Mouse (Mus musculus) forebrain, embryonic 14.5 days (tissue): Measurements from ENCODE around the gene Paip2b. TPM values are rescaled to one million over a fixed set of nuclear protein-coding genes. Genes with fewer than 3 reads are reported as not detected.
"Not testable (repeated sequence)": the region's sequence is repeated elsewhere in the genome, so short reads cannot be mapped to it uniquely, and the experiment has no call there.

Experiments used
- ATAC-seq: fragments of 200-750 bp; cut with Nextera tagmentation; 2 replicates; pipeline ENCODE4 v1.8.0; 2017; ENCODE audit warnings: mild to moderate bottlenecking, moderate library complexity
- DNase-seq: peaks from one replicate; pipeline ENCODE4 v3.0.0-alpha.2; 2015; ENCODE audit warnings: low spot score
- H3K27ac ChIP-seq: fragments of 300-500 bp; sonication (generic); 2 replicates; pipeline ENCODE4 v1.5.1; 2014; ENCODE audit warnings: low read depth, mild to moderate bottlenecking, control low read depth, low read length, moderate library complexity
- H3K27me3 ChIP-seq: fragments of 300-500 bp; sonication (generic); replicated peaks from 2 replicates; pipeline ENCODE4 v1.6.1; 2014; ENCODE audit warnings: low read length, control low read depth, mixed read lengths; ENCODE audit not compliant: control insufficient read depth, insufficient read depth
- H3K36me3 ChIP-seq: fragments of 300-500 bp; sonication (generic); 2 replicates; pipeline ENCODE4 v1.6.1; 2014; ENCODE audit warnings: low read length, control low read depth; ENCODE audit not compliant: control insufficient read depth, insufficient read depth
- H3K4me1 ChIP-seq: fragments of 300-500 bp; sonication (generic); 2 replicates; pipeline ENCODE4 v1.6.1; 2014; ENCODE audit warnings: antibody characterized with exemption, low read length, control low read depth; ENCODE audit not compliant: control insufficient read depth, insufficient read depth
- H3K4me2 ChIP-seq: fragments of 300-500 bp; sonication (generic); 2 replicates; pipeline ENCODE4 v1.6.1; 2014; ENCODE audit warnings: mild to moderate bottlenecking, control low read depth, low read length
- H3K4me3 ChIP-seq: fragments of 300-500 bp; sonication (generic); 2 replicates; pipeline ENCODE4 v1.5.1; 2014; ENCODE audit warnings: low read depth, low read length, control low read depth
- H3K9ac ChIP-seq: fragments of 300-500 bp; sonication (generic); 2 replicates; pipeline ENCODE4 v1.6.1; 2014; ENCODE audit warnings: mild to moderate bottlenecking, low read length, control low read depth, moderate library complexity
- H3K9me3 ChIP-seq: fragments of 300-500 bp; sonication (generic); replicated peaks from 2 replicates; pipeline ENCODE4 v1.6.1; 2016; ENCODE audit warnings: low read length, control low read depth, mixed read lengths; ENCODE audit not compliant: control insufficient read depth
- WGBS: fragments of 180-500 bp; shearing (Covaris S2); extraction: QIAGEN DNeasy Blood & Tissue Kit; methylation state at CpG from one replicate; pipeline ENCODE4 v1.1.7; 2014; 5-methylcytosine and 5-hydroxymethylcytosine counted together
- polyA plus RNA-seq: library from polyadenylated mRNA; unstranded; fragments of >200 nt; fragmentation: Nextera tagmentation; extraction: Ambion mirVana; gene quantifications from 2 replicates; pipeline ENCODE4 v1.2.1, GENCODE M21; 2014

Paip2b gene
- polyA plus RNA-seq, 1 experiment from 2014 or later, result 32.0 TPM

- H3K27me3 ChIP-seq, H3K27ac ChIP-seq, DNase-seq, H3K4me2 ChIP-seq, H3K4me3 ChIP-seq, H3K9ac ChIP-seq, H3K4me1 ChIP-seq, H3K9me3 ChIP-seq, ATAC-seq, H3K36me3 ChIP-seq: not testable (repeated sequence)
- WGBS, result 84% methylated on average over 5 of the region's 5 CpGs
Observed at GRCm38 (mm10) chr6:83790533-83790932, 41.0 kb downstream of the Paip2b start.

DNA sequence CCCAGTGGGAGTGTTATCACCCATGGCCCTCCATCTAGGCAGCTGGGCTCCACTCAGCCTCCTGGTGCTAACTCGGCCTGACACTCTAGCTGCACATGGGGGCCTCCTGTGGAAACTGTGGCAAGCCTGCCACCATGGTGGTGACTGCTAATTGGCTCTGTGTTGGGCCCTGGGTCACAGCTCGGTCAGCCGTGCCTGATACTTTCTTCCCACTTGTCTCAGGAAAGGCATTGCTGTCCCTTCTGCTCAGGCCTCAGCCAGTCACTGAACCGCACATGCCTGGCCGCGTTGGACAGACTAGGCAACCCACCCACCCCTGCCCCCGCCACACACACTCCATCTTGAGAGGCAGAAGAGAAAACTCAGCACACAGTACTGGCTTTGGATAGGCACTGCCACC lies 43.0 kb downstream of the Paip2b start:
- Histone ChIP-seq H3K4me1 (no peaks in the 10 kb centered on the region), H3K4me3 (no peak overlapping the region), H3K27me3 (no peaks in the 10 kb centered on the region), H3K27ac (no peak overlapping the region), H3K4me2 (no peak overlapping the region), H3K36me3 (no peaks in the 10 kb centered on the region), H3K9ac (no peak overlapping the region), H3K9me3 (no peaks in the 10 kb centered on the region)
- no peak for ATAC-seq
- no peak for DNase-seq
- WGBS, result 35% methylated on average over 7 of the region's 7 CpGs

DNA sequence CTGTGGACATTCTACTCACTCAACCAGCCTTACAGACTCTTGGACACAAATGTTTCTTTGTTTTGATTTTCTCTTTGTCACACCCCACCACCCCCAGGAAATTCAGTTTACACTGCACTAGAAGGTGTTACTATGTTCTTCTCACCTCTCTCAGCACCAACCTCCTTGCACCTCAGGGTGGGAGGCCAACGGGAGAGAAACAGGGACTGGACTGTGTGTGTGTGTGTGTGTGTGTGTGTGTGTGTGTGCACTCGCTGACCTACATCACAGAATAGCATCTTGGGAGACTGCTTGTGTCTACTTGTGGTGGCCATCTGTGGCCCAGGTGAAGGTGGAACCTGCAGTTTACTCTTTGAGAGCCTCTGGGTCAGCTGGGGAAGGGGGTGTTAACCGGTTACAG lies 45.1 kb downstream of the Paip2b start:
- ATAC-seq, result no peak
- Histone ChIP-seq H3K4me3 (no peak overlapping the region), H3K9me3 (no peaks in the 10 kb centered on the region), H3K9ac (no peak overlapping the region), H3K27ac (no peak overlapping the region), H3K4me1 (no peaks in the 10 kb centered on the region), H3K27me3 (no peaks in the 10 kb centered on the region), H3K36me3 (no peaks in the 10 kb centered on the region), H3K4me2 (no peak overlapping the region)
- 82% methylated on average over 3 of the region's 3 CpGs for WGBS
- no peak for DNase-seq

DNA sequence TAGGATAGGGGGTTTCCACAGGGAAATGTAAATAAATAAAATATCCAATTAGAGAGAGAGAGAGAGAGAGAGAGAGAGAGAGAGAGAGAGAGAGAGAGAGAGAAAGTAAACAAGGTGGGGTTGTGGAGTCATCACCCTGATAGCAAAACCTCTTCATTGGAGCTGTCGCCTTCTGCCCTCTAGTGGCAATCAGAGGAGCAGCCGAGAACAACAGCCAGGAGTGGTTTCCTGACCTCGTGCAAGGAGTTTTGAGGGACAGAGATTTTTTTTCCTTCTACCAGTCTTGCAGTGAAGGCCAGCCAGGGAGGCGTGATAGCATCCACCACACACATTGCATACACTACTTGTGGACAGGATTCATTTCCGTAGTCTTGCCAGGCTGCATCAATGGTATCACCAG lies 52.5 kb downstream of the Paip2b start:
- Histone ChIP-seq H3K4me2 (no peak overlapping the region), H3K27me3 (no peaks in the 10 kb centered on the region), H3K27ac (no peak overlapping the region), H3K4me3 (no peak overlapping the region), H3K9me3 (no peaks in the 10 kb centered on the region), H3K9ac (no peak overlapping the region), H3K4me1 (peaks cover 10% of the 10 kb centered on the region), H3K36me3 (no peaks in the 10 kb centered on the region)
- no peak for ATAC-seq
- WGBS, result 10% methylated on average over 5 of the region's 5 CpGs
- peak; percentile 65 for DNase-seq

- WGBS, result 87% methylated on average over 7 of the region's 7 CpGs
- Histone ChIP-seq H3K4me1 (peaks cover 11% of the 10 kb centered on the region), H3K9ac (no peak overlapping the region), H3K27me3 (no peaks in the 10 kb centered on the region), H3K4me3 (no peak overlapping the region), H3K4me2 (no peak overlapping the region), H3K9me3 (no peaks in the 10 kb centered on the region), H3K27ac (no peak overlapping the region), H3K36me3 (peaks cover 3% of the 10 kb centered on the region)
- DNase-seq (no peak), ATAC-seq (no peak)
Observed at GRCm38 (mm10) chr6:83778306-83778705, 53.2 kb downstream of the Paip2b start.

- Histone ChIP-seq H3K9ac (peak within 1 kb of the TSS; percentile 96), H3K4me3 (peak within 1 kb of the TSS; percentile 88), H3K9me3 (no peaks in the 10 kb centered on the region), H3K27ac (peak within 1 kb of the TSS; percentile 78), H3K36me3 (peaks cover 24% of the 10 kb centered on the region), H3K4me2 (peak within 1 kb of the TSS; percentile 79), H3K4me1 (peaks cover 11% of the 10 kb centered on the region), H3K27me3 (no peaks in the 10 kb centered on the region)
- under 1% methylated on average over 45 of the region's 45 CpGs for WGBS
- DNase-seq, result peak; percentile 92
- peak; percentile 98 for ATAC-seq
Observed at GRCm38 (mm10) chr6:83775638-83776293, 55.8 kb downstream of the Paip2b start, which contains the start of gene Tex261. Gene Tex261 (minus strand): TSS chr6:83775813.

GRCm38 (mm10) chr6:83774781-83775563 lies 56.6 kb downstream of the Paip2b start:
- Histone ChIP-seq H3K9me3 (no peaks in the 10 kb centered on the region), H3K4me2 (peak overlapping the region; percentile 79), H3K36me3 (peaks cover 28% of the 10 kb centered on the region), H3K27ac (peak overlapping the region; percentile 58; the same call in 1 of the 2 replicates), H3K4me1 (peaks cover 11% of the 10 kb centered on the region), H3K4me3 (peak overlapping the region; percentile 88), H3K27me3 (no peaks in the 10 kb centered on the region), H3K9ac (peak overlapping the region; percentile 96)
- ATAC-seq (peak; percentile 40), DNase-seq (peak; percentile 11)
- WGBS, result 2% methylated on average over 14 of the region's 14 CpGs

DNA sequence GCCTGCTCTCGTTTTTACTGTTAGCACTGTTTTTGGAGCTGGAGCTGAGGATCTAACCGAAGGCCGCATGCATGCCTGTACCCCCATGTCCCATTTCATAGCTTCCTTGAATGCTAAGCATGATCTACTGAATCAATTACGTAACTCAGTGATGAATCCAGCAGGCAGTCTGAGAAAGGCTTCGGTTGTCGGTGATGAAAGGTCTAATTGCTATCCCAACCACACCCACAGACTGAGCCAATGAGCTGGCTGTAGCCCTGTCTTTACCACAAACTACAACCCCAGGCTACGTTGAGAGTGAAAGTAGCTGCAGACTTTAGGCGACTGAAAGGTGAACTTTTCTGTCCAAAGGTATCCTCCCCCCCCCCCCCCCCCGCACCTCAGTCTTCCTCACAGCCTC lies 57.4 kb downstream of the Paip2b start:
- WGBS, result 58% methylated on average over 9 of the region's 9 CpGs
- Histone ChIP-seq H3K9me3 (no peaks in the 10 kb centered on the region), H3K27ac (no peak overlapping the region), H3K4me3 (peak overlapping the region; percentile 88; the same call in 1 of the 2 replicates), H3K9ac (peak overlapping the region; percentile 96; the same call in 1 of the 2 replicates), H3K4me1 (peaks cover 11% of the 10 kb centered on the region), H3K4me2 (peak overlapping the region; percentile 79), H3K27me3 (no peaks in the 10 kb centered on the region), H3K36me3 (peaks cover 36% of the 10 kb centered on the region)
- ATAC-seq (no peak), DNase-seq (no peak)

DNA sequence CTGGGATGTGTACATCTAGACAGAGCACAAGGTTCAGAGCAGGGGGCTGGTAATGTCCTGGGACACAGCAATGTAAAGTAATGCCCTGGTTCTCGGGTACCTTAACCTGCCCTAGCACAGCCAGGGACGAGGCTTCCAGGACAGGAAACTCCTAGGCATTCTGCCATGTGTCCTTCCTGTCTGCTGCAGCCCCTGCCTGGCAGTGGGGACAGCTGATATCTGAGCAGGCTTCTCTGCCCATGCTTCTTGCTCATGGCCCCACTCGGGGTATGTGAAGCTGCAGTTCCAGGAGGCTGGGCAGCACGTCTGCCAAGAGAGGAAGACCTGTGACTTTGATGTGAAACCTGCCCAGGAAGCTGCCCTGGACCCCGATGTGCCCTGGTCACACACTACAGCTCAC lies 63.1 kb downstream of the Paip2b start:
- peaks cover 40% of the 10 kb centered on the region for H3K36me3 ChIP-seq
- no peak overlapping the region for H3K9ac ChIP-seq
- no peak overlapping the region for H3K4me3 ChIP-seq
- no peak overlapping the region for H3K27ac ChIP-seq
- 94% methylated on average over 5 of the region's 5 CpGs for WGBS
- H3K4me2 ChIP-seq, result no peak overlapping the region
- ATAC-seq (no peak), DNase-seq (no peak)
- H3K9me3 ChIP-seq, result no peaks in the 10 kb centered on the region
- peaks cover 5% of the 10 kb centered on the region; the same call in 1 of the 2 replicates for H3K27me3 ChIP-seq
- no peaks in the 10 kb centered on the region for H3K4me1 ChIP-seq
